Mouse (Mus musculus) hindlimb bud, embryonic 11.5 days (tissue): ENCODE measurements around the gene Pak3.
A peak's percentile ranks its signal among the peaks of the same experiment; 100 is the strongest.

Experiments used
- DNase-seq: peaks from one replicate; pipeline ENCODE4 v3.0.0-alpha.2; 2012; ENCODE audit warnings: low read depth, low spot score; ENCODE audit errors: extremely low spot score

Gene Pak3

GRCm38 (mm10) chrX:143655177-143655492 is 136.7 kb downstream of the Pak3 start:
- no peak for DNase-seq

DNA sequence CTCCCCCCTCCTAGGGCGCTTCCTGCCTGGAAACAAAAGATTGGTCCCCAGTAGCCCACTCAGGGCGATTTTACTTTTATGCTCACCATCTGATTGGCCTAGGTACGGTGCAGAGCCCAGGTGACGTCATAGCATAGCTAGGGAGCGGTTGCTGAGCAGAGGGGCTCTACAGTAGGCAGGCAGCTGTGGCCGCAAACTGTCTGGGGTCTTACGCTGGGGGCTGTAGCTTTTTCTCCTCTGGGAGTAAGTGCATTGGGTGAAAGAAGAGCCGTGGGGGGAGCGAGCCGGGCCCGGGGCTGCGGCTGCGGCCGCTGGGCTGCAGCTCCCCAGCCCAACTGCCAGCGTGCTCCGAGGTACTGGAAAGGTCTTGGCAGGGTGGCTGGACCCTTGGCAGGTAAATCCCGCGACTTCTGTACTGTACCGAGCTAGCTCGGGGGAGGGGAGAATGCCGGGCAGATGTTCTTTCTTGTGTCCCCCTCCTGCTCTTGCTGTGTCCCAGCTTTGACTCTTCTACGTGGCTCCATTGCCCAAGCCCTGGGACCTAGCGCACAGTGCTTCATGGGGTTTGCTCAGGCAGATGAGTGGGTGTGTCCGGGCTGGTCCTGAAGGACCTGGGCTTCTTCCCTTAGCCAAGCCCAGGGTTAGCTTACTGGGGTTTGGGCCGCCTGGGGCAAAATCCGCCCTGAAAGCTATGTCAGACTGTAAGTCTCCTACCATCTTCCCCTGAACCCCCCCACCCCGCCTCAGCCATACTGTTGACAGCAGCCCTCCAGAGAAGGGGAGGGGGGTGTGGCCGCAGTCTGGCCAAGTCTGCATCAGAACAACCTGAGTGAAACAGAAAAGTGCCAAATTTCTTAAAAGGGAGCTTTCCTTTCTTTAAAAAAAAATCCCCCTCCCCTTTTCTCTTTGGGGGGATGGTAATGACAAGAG is 146.1 kb downstream of the Pak3 start:
- DNase-seq, result peak; percentile 16

- no peak for DNase-seq
These were observed 147.4 kb downstream of the Pak3 start for GRCm38 (mm10) chrX:143665771-143666170.

DNA sequence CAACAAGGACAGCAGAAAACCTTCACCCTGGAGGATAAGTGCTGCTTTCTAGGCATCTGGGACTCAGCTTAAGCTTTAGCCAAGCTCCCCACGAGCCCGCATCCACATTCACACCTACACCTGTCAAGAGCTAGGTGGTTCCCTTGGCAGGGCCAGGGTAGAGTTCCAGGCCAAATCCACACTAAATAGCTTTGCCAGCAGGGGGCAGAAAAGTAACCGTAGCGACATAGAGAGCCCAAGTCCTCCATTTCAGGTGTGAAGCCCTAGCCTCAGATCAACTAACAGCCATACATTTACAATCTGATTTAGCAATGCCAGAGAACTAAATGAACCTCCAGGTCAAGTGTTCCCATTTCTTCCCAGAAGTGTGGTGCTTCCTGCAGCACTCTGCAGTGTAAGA is 148.6 kb downstream of the Pak3 start:
- no peak for DNase-seq

DNA sequence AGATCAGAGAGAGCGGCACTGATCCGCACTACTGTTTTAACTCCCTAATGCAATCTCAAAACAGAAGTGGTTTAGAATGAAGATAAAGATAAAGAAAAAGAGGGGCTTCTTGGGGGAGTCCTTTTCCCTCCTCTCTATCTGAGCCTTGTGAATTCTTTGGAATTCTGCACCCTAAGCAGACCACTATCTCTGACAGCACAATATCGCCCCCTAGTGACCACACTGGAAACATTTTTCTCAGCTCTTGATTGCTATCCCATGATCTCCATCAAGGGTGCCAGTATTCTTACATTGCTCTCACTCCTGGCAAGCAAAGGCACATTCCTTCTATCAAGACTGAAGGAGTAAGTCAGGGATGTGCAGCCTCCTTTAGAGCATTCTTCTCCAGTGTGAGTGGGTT is 149.9 kb downstream of the Pak3 start:
- peak; percentile 35 for DNase-seq

DNA sequence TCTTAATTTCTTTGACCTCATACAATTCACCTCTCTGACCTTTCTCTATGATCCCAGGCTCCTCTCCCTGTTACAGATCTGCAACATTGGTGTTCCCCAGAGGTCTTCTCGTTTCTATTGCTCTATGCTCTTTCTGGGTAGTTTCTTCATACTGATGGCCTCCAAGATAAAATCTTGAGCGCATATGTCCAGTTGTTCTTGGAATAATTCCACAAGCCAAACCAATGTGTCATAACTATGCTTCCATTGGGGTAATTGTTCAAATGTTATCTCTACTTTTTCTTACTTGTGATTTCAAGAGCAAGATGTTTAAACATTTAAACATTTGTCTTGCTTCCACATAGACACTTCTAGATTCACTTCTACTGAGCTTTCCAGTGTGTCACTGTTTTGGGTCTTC is 160.2 kb downstream of the Pak3 start:
- DNase-seq, result no peak

DNA sequence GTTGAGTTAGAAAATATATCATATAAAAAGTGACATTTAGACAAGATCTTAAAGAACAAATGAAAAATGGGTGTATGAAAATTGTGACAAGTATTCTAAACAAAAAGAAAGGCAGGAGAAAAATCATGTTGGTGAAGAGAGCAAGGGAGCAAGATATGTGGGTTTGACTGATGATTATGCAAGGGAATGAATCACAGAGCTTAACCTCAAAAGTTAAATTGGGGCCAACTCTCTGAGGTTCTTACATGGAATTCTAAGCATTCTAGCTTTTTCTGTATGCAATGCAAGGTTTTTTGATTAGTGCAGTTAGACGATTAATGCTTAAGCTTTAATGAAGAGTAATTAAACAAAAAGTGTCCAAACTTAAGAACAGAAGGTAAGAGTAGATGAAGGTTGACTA is 203.9 kb downstream of the Pak3 start:
- no peak for DNase-seq

DNA sequence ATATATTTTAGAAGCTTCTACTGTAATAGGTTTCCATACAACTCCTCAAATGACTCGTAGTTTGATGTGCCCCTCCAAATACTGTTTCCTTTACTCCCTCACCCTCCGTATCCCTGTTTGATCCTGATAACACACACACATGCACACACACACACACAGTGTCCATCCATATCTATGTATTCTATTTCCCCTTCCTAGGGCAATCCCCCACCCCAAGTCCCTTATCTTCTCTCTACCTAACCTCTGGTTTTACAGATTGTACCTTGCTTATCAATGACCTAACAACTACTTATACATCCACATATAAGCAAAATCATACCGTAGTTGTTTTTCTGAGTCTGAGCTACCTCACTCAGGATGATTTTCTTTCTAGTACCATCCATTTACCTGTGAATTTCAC is 207.0 kb downstream of the Pak3 start:
- DNase-seq, result no peak

- DNase-seq, result no peak
These were observed 217.6 kb downstream of the Pak3 start for GRCm38 (mm10) chrX:143736035-143736434.

GRCm38 (mm10) chrX:143739171-143739570 is 220.8 kb downstream of the Pak3 start:
- no peak for DNase-seq

- DNase-seq, result no peak
These were observed 244.2 kb downstream of the Pak3 start for GRCm38 (mm10) chrX:143762556-143762955.

DNA sequence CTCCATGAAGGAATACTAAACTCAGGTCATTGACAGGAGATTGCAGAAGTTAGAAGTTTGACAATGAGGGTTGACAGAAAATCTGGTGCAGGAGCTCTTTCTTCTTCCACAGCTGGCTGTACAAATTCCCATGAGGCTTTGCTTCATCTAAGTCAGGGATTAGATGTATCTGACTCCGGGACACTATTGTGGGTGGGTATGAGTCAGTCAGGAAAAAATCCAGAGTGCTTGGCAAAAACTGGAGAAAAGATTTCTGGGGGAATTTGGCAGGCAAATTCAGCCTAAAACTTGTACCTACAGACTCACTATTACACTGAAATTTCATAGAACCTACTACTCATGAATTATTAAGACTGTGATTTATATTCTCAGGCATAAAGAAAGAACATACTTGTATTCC is 297.6 kb downstream of the Pak3 start:
- DNase-seq, result no peak

- no peak for DNase-seq
These were observed 300.6 kb downstream of the Pak3 start for GRCm38 (mm10) chrX:143818961-143819360.

DNA sequence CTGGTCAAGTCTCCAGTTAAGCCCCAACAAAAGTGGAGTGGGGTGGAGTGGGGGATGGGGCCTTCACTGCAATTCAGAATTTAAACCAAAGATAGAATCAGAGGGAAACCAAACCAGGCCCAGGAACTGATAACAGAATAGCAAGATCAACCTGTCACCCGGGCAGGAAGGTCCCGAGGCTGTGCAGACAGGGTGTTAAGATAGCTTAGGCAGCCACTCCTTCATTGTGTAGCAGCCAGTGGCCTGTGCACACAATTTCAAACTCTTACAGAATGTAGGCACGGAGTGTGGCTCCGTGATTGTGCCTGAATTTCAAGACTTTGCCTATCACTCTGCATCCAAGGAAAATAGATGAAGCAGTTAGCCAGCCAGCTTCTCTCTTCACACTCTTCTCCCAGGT is 308.1 kb downstream of the Pak3 start:
- no peak for DNase-seq

GRCm38 (mm10) chrX:143827212-143827611 is 308.8 kb downstream of the Pak3 start, which contains the start of gene Capn6:
TSS of gene Capn6 (minus strand) at chrX:143827414.
- DNase-seq, result no peak

DNA sequence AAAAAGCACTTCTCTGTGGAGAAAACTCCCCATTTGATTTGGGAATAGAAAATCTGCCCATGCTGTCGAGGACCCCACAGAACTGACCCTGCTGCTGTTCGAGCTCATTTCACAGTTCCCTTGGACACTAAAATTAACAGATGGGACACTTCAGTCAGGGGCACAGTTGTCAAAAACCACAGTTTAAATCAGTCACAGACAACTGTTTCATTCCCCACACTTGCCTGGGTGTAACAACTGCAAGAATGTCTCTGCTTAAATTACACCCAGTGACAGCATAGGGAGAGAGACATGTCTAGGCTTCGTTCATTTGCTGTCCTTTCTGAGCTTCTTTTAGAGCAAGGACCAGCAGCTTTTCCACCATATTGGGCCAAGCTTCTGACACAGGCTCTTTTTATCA is 328.2 kb downstream of the Pak3 start:
- DNase-seq, result no peak
